Mouse (Mus musculus) midbrain, embryonic 14.5 days (tissue): ENCODE measurements around the gene Lrrc7. TPM values are rescaled to one million over a fixed set of nuclear protein-coding genes. Genes with fewer than 3 reads are reported as not detected.

Experiments
- ATAC-seq: fragments of 200-750 bp; cut with Nextera tagmentation; 2 replicates; pipeline ENCODE4 v1.8.0; 2017; ENCODE audit warnings: moderate number of reproducible peaks, moderate library complexity; ENCODE audit not compliant: low FRiP score, low TSS enrichment
- DNase-seq: peaks from one replicate; pipeline ENCODE4 v3.0.0-alpha.2; 2015
- H3K27ac ChIP-seq: fragments of 300-500 bp; sonication (generic); replicated peaks from 2 replicates; pipeline ENCODE4 v1.5.1; 2014; ENCODE audit warnings: mild to moderate bottlenecking, low read depth, low read length, moderate library complexity
- H3K27me3 ChIP-seq: fragments of 300-500 bp; sonication (generic); 2 replicates; pipeline ENCODE4 v1.6.1; 2014; ENCODE audit warnings: low read length, control low read depth, mixed read lengths; ENCODE audit not compliant: control insufficient read depth, insufficient read depth
- H3K36me3 ChIP-seq: fragments of 300-500 bp; sonication (generic); 2 replicates; pipeline ENCODE4 v1.6.1; 2014; ENCODE audit warnings: low read length, control low read depth; ENCODE audit not compliant: control insufficient read depth, insufficient read depth
- H3K4me1 ChIP-seq: fragments of 300-500 bp; sonication (generic); 2 replicates; pipeline ENCODE4 v1.6.1; 2014; ENCODE audit warnings: mild to moderate bottlenecking, antibody characterized with exemption, low read length, control low read depth; ENCODE audit not compliant: control insufficient read depth, insufficient read depth
- H3K4me2 ChIP-seq: fragments of 300-500 bp; sonication (generic); 2 replicates; pipeline ENCODE4 v1.6.1; 2014; ENCODE audit warnings: mild to moderate bottlenecking, low read length, moderate library complexity
- H3K4me3 ChIP-seq: fragments of 300-500 bp; sonication (generic); replicated peaks from 2 replicates; pipeline ENCODE4 v1.5.1; 2014; ENCODE audit warnings: low read depth, low read length
- H3K9ac ChIP-seq: fragments of 300-500 bp; sonication (generic); replicated peaks from 2 replicates; pipeline ENCODE4 v1.6.1; 2014; ENCODE audit warnings: mild to moderate bottlenecking, low read length, moderate library complexity
- H3K9me3 ChIP-seq: fragments of 300-500 bp; sonication (generic); 2 replicates; pipeline ENCODE4 v1.6.1; 2016; ENCODE audit warnings: low read length, control low read depth, mixed read lengths; ENCODE audit not compliant: control insufficient read depth
- WGBS: fragments of 180-500 bp; shearing (Covaris S2); extraction: QIAGEN DNeasy Blood & Tissue Kit; methylation state at CpG from one replicate; pipeline ENCODE4 v1.1.7; 2014; 5-methylcytosine and 5-hydroxymethylcytosine counted together
- polyA plus RNA-seq: library from polyadenylated mRNA; unstranded; fragments of >200 nt; fragmentation: Nextera tagmentation; extraction: Ambion mirVana; gene quantifications from 2 replicates; pipeline ENCODE4 v1.2.1, GENCODE M21; 2014

Lrrc7 gene
- polyA plus RNA-seq, 1 experiment from 2014 or later, result 13.2 TPM

- Histone ChIP-seq H3K4me1 (peaks cover 7% of the 10 kb centered on the region; the same call in 1 of the 2 replicates), H3K27ac (no peak overlapping the region), H3K4me2 (no peak overlapping the region), H3K27me3 (no peaks in the 10 kb centered on the region), H3K4me3 (no peak overlapping the region), H3K9me3 (no peaks in the 10 kb centered on the region), H3K36me3 (no peaks in the 10 kb centered on the region), H3K9ac (no peak overlapping the region)
- ATAC-seq, result 0 out of 2 replicates have a peak, but pooled peaks have one; percentile 15
- no peak for DNase-seq
These were observed 7.7 kb downstream of the Lrrc7 start for GRCm38 (mm10) chr3:158554280-158554679.

- Histone ChIP-seq H3K4me2 (no peak overlapping the region), H3K27ac (no peak overlapping the region), H3K9me3 (no peaks in the 10 kb centered on the region), H3K4me3 (no peak overlapping the region), H3K36me3 (no peaks in the 10 kb centered on the region), H3K27me3 (no peaks in the 10 kb centered on the region), H3K4me1 (no peaks in the 10 kb centered on the region), H3K9ac (no peak overlapping the region)
- 85% methylated on average over 5 of the region's 5 CpGs for WGBS
- DNase-seq (no peak), ATAC-seq (no peak)
These were observed 9.9 kb downstream of the Lrrc7 start for GRCm38 (mm10) chr3:158552105-158552504.

GRCm38 (mm10) chr3:158543481-158543880 is 18.5 kb downstream of the Lrrc7 start:
- Histone ChIP-seq H3K9ac (no peak overlapping the region), H3K27ac (no peak overlapping the region), H3K9me3 (no peaks in the 10 kb centered on the region), H3K27me3 (no peaks in the 10 kb centered on the region), H3K36me3 (no peaks in the 10 kb centered on the region), H3K4me2 (no peak overlapping the region), H3K4me3 (no peak overlapping the region), H3K4me1 (no peaks in the 10 kb centered on the region)
- DNase-seq (no peak), ATAC-seq (no peak)
- WGBS, result 89% methylated on average over 3 of the region's 3 CpGs

GRCm38 (mm10) chr3:158532859-158533258 is 29.2 kb downstream of the Lrrc7 start:
- H3K27me3 ChIP-seq, result no peaks in the 10 kb centered on the region
- DNase-seq, result no peak
- H3K4me3 ChIP-seq, result no peak overlapping the region
- 77% methylated on average over 2 of the region's 2 CpGs for WGBS
- no peak overlapping the region for H3K4me2 ChIP-seq
- H3K4me1 ChIP-seq, result no peaks in the 10 kb centered on the region
- no peak overlapping the region for H3K27ac ChIP-seq
- no peaks in the 10 kb centered on the region for H3K36me3 ChIP-seq
- no peaks in the 10 kb centered on the region for H3K9me3 ChIP-seq
- H3K9ac ChIP-seq, result no peak overlapping the region
- ATAC-seq, result no peak

GRCm38 (mm10) chr3:158528471-158528870 is 33.5 kb downstream of the Lrrc7 start:
- H3K4me2 ChIP-seq, result no peak overlapping the region
- no peak for DNase-seq
- H3K4me1 ChIP-seq, result no peaks in the 10 kb centered on the region
- H3K9ac ChIP-seq, result no peak overlapping the region
- ATAC-seq, result no peak
- H3K9me3 ChIP-seq, result no peaks in the 10 kb centered on the region
- no peaks in the 10 kb centered on the region for H3K27me3 ChIP-seq
- WGBS, result 33% methylated on average over 1 of the region's 1 CpGs
- H3K36me3 ChIP-seq, result no peaks in the 10 kb centered on the region
- H3K27ac ChIP-seq, result no peak overlapping the region
- no peak overlapping the region for H3K4me3 ChIP-seq

- no peaks in the 10 kb centered on the region for H3K4me1 ChIP-seq
- no peak overlapping the region for H3K4me2 ChIP-seq
- no peak overlapping the region for H3K27ac ChIP-seq
- ATAC-seq (no peak), DNase-seq (no peak)
- no peak overlapping the region for H3K9ac ChIP-seq
- WGBS, result 100% methylated on average over 1 of the region's 1 CpGs
- H3K36me3 ChIP-seq, result no peaks in the 10 kb centered on the region
- H3K4me3 ChIP-seq, result no peak overlapping the region
- H3K27me3 ChIP-seq, result no peaks in the 10 kb centered on the region
- no peaks in the 10 kb centered on the region for H3K9me3 ChIP-seq
These were observed 68.3 kb downstream of the Lrrc7 start for GRCm38 (mm10) chr3:158493730-158494129.

GRCm38 (mm10) chr3:158479677-158480076 is 82.3 kb downstream of the Lrrc7 start:
- Histone ChIP-seq H3K9me3 (no peaks in the 10 kb centered on the region), H3K4me3 (no peak overlapping the region), H3K9ac (no peak overlapping the region), H3K4me1 (no peaks in the 10 kb centered on the region), H3K27me3 (no peaks in the 10 kb centered on the region), H3K27ac (no peak overlapping the region), H3K36me3 (no peaks in the 10 kb centered on the region), H3K4me2 (no peak overlapping the region)
- WGBS, result 100% methylated on average over 2 of the region's 2 CpGs
- ATAC-seq, result no peak
- DNase-seq, result no peak

- H3K4me2 ChIP-seq, result no peak overlapping the region
- no peaks in the 10 kb centered on the region for H3K27me3 ChIP-seq
- H3K9me3 ChIP-seq, result no peaks in the 10 kb centered on the region
- H3K36me3 ChIP-seq, result no peaks in the 10 kb centered on the region
- H3K9ac ChIP-seq, result no peak overlapping the region
- H3K4me3 ChIP-seq, result no peak overlapping the region
- no peaks in the 10 kb centered on the region for H3K4me1 ChIP-seq
- DNase-seq (no peak), ATAC-seq (no peak)
- 95% methylated on average over 1 of the region's 1 CpGs for WGBS
- no peak overlapping the region for H3K27ac ChIP-seq
These were observed 161.4 kb downstream of the Lrrc7 start for GRCm38 (mm10) chr3:158400600-158400999.

- H3K4me3 ChIP-seq, result no peak overlapping the region
These were observed 170.5 kb downstream of the Lrrc7 start for GRCm38 (mm10) chr3:158391534-158391933.

More at GRCm38 (mm10) chr3:158391534-158391933, 170.5 kb downstream of the Lrrc7 start:
- Histone ChIP-seq H3K9me3 (no peaks in the 10 kb centered on the region), H3K9ac (no peak overlapping the region), H3K27me3 (no peaks in the 10 kb centered on the region), H3K4me1 (no peaks in the 10 kb centered on the region), H3K4me2 (no peak overlapping the region), H3K36me3 (no peaks in the 10 kb centered on the region), H3K27ac (no peak overlapping the region)
- ATAC-seq, result no peak
- no peak for DNase-seq
